Mouse (Mus musculus) hindbrain, embryonic 14.5 days (tissue): ENCODE measurements around the gene Fut2. TPM values are rescaled to one million over a fixed set of nuclear protein-coding genes. Genes with fewer than 3 reads are reported as not detected.

Experiments
- ATAC-seq: fragments of 200-750 bp; cut with Nextera tagmentation; 2 replicates; pipeline ENCODE4 v1.8.0; 2017; ENCODE audit warnings: moderate number of reproducible peaks, mild to moderate bottlenecking, moderate TSS enrichment, moderate library complexity; ENCODE audit not compliant: low FRiP score
- DNase-seq: peaks from one replicate; pipeline ENCODE4 v3.0.0-alpha.2; 2015; ENCODE audit warnings: low spot score
- H3K27ac ChIP-seq: fragments of 300-500 bp; sonication (generic); 2 replicates; pipeline ENCODE4 v1.5.1; 2014; ENCODE audit warnings: mild to moderate bottlenecking, moderate library complexity
- H3K27me3 ChIP-seq: fragments of 300-500 bp; sonication (generic); 2 replicates; pipeline ENCODE4 v1.6.1; 2014; ENCODE audit warnings: mild to moderate bottlenecking, low read length, mixed read lengths; ENCODE audit not compliant: control insufficient read depth, insufficient read depth
- H3K36me3 ChIP-seq: fragments of 300-500 bp; sonication (generic); replicated peaks from 2 replicates; pipeline ENCODE4 v1.6.1; 2014; ENCODE audit not compliant: control insufficient read depth, insufficient read depth
- H3K4me1 ChIP-seq: fragments of 300-500 bp; sonication (generic); replicated peaks from 2 replicates; pipeline ENCODE4 v1.6.1; 2014; ENCODE audit warnings: antibody characterized with exemption, low read length, mixed read lengths; ENCODE audit not compliant: control insufficient read depth, insufficient read depth
- H3K4me2 ChIP-seq: fragments of 300-500 bp; sonication (generic); replicated peaks from 2 replicates; pipeline ENCODE4 v1.6.1; 2014; ENCODE audit warnings: mild to moderate bottlenecking, moderate library complexity
- H3K4me3 ChIP-seq: fragments of 300-500 bp; sonication (generic); replicated peaks from 2 replicates; pipeline ENCODE4 v1.5.1; 2014; ENCODE audit warnings: mild to moderate bottlenecking, low read length
- H3K9ac ChIP-seq: fragments of 300-500 bp; sonication (generic); 2 replicates; pipeline ENCODE4 v1.6.1; 2014
- H3K9me3 ChIP-seq: fragments of 300-500 bp; sonication (generic); 2 replicates; pipeline ENCODE4 v1.6.1; 2016; ENCODE audit warnings: low read length; ENCODE audit not compliant: control insufficient read depth
- WGBS: fragments of 180-500 bp; shearing (Covaris S2); extraction: QIAGEN DNeasy Blood & Tissue Kit; methylation state at CpG from one replicate; pipeline ENCODE4 v1.1.7; 2014; 5-methylcytosine and 5-hydroxymethylcytosine counted together
- polyA plus RNA-seq: library from polyadenylated mRNA; unstranded; fragments of >200 nt; fragmentation: Nextera tagmentation; extraction: Ambion mirVana; gene quantifications from 2 replicates; pipeline ENCODE4 v1.2.1, GENCODE M21; 2014

The Fut2 gene
- polyA plus RNA-seq, 1 experiment from 2014 or later, result 0.11 TPM

DNA sequence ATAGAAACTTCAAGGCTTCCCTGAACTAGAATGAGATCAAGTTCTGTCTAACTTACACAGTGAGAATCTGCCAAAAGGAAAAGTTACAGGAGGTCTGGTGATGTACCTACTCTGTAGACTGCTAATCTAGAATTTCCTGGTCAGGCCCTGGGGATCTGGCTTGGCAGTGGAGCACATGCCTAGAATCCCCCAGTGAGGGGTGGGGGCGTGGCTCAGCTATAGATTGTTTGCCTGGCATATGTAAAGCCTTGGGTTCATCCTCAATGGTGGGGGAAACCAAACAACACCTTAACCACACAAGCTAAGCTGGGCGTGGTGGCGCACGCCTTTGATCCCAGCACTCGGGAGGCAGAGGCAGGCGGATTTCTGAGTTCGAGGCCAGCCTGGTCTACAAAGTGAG, 31.7 kb upstream of the Fut2 start:
- H3K9ac ChIP-seq, result no peak overlapping the region
- H3K9me3 ChIP-seq, result no peaks in the 10 kb centered on the region
- H3K27ac ChIP-seq, result no peak overlapping the region
- DNase-seq (no peak), ATAC-seq (no peak)
- no peak overlapping the region for H3K4me2 ChIP-seq
- H3K4me1 ChIP-seq, result peaks cover 9% of the 10 kb centered on the region
- no peak overlapping the region for H3K4me3 ChIP-seq
- H3K27me3 ChIP-seq, result peaks cover 13% of the 10 kb centered on the region
- WGBS, result 83% methylated on average over 5 of the region's 7 CpGs
- no peaks in the 10 kb centered on the region for H3K36me3 ChIP-seq

GRCm38 (mm10) chr7:45695098-45695497, 28.9 kb upstream of the Fut2 start:
- WGBS, result 7% methylated on average over 6 of the region's 6 CpGs
- no peaks in the 10 kb centered on the region for H3K36me3 ChIP-seq
- no peak overlapping the region for H3K27ac ChIP-seq
- H3K4me1 ChIP-seq, result no peaks in the 10 kb centered on the region; the same call in 1 of the 2 replicates
- H3K9me3 ChIP-seq, result no peaks in the 10 kb centered on the region
- no peak overlapping the region for H3K9ac ChIP-seq
- no peak for DNase-seq
- H3K4me2 ChIP-seq, result no peak overlapping the region
- no peak for ATAC-seq
- H3K4me3 ChIP-seq, result no peak overlapping the region
- H3K27me3 ChIP-seq, result peaks cover 13% of the 10 kb centered on the region

DNA sequence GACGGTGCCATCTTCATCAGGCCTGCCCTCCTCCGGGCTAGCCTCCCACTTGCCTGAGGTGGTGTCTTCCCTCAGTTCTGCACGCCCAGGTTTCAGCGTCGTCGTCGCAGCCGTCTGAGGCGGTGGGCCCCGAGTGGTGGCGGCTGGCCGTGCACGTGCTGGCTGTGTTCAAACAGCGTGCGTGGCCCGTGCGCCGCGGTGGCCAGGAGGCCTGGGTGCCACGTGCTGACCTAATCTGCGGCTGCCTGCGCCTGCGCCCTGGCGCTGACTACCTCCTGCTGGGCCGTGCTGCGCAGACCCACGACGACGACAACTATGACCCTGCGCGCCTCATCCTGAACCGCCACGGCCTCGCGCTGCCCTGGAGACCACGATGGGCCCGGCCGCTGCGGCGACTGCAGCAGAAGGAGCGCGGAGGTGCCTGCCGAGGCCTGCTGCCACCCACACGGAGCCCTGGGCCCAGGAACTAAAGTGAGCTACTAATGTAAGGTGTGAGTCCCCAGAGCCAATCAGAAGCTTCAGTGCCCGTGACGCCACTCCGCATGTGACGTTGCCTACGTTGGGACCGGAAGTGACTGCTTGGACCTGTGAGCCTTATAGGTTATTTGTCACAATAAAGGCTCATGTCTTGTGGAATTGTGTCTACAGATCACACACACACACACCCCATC, 27.9 kb upstream of the Fut2 start, which contains the start of gene Sec1:
TSS of gene Sec1 (minus strand) at position 482 of the 671 bp plus-strand sequence.
- WGBS, result 91% methylated on average over 50 of the region's 50 CpGs
- peaks cover 10% of the 10 kb centered on the region for H3K27me3 ChIP-seq
- no peaks in the 10 kb centered on the region for H3K36me3 ChIP-seq
- ATAC-seq, result no peak
- no peak within 1 kb of the TSS for H3K27ac ChIP-seq
- no peaks in the 10 kb centered on the region for H3K4me1 ChIP-seq
- DNase-seq, result no peak
- H3K4me2 ChIP-seq, result no peak within 1 kb of the TSS
- H3K9me3 ChIP-seq, result no peaks in the 10 kb centered on the region
- H3K9ac ChIP-seq, result no peak within 1 kb of the TSS
- H3K4me3 ChIP-seq, result no peak within 1 kb of the TSS

- no peaks in the 10 kb centered on the region for H3K36me3 ChIP-seq
These were observed 26.2 kb upstream of the Fut2 start for GRCm38 (mm10) chr7:45692364-45692763.

GRCm38 (mm10) chr7:45689800-45690199, 23.6 kb upstream of the Fut2 start:
- WGBS, result 78% methylated on average over 11 of the region's 11 CpGs
- no peak for ATAC-seq
- no peak for DNase-seq
- no peak overlapping the region for H3K4me2 ChIP-seq
- H3K9me3 ChIP-seq, result no peaks in the 10 kb centered on the region
- no peak overlapping the region for H3K9ac ChIP-seq
- H3K4me3 ChIP-seq, result no peak overlapping the region
- no peaks in the 10 kb centered on the region for H3K27me3 ChIP-seq
- no peak overlapping the region for H3K27ac ChIP-seq
- H3K4me1 ChIP-seq, result no peaks in the 10 kb centered on the region
- no peaks in the 10 kb centered on the region for H3K36me3 ChIP-seq

More at GRCm38 (mm10) chr7:45692364-45692763, 26.2 kb upstream of the Fut2 start:
- Histone ChIP-seq H3K4me1 (no peaks in the 10 kb centered on the region), H3K27ac (no peak overlapping the region), H3K27me3 (no peaks in the 10 kb centered on the region), H3K4me2 (no peak overlapping the region), H3K9me3 (no peaks in the 10 kb centered on the region), H3K4me3 (no peak overlapping the region), H3K9ac (no peak overlapping the region)
- ATAC-seq, result no peak
- DNase-seq, result no peak
- 83% methylated on average over 2 of the region's 2 CpGs for WGBS

DNA sequence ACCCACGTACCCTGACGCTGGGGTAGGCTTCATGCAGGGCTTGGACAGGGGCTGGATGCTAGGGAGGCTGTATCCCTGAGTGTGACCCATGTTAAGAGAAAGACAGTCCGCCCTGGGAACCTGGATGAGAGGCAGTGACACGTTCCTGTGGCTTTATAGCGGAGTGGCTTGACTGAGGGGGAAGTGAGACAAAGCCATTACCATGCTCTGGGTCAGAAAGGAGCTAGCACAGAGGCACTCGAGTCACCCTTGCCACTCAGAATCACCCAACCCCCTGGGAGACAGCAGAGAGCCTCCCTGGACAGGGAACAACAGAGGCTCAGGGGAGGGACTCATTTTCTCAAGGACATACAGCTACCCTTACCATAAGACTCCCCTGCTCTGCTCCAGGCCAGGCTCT, 22.9 kb upstream of the Fut2 start:
- 70% methylated on average over 6 of the region's 6 CpGs for WGBS
- DNase-seq, result no peak

GRCm38 (mm10) chr7:45686841-45687240, 20.6 kb upstream of the Fut2 start:
- no peak overlapping the region for H3K27ac ChIP-seq
- H3K4me3 ChIP-seq, result no peak overlapping the region
- H3K27me3 ChIP-seq, result no peaks in the 10 kb centered on the region
- ATAC-seq, result no peak
- no peaks in the 10 kb centered on the region for H3K4me1 ChIP-seq
- H3K9ac ChIP-seq, result no peak overlapping the region
- H3K9me3 ChIP-seq, result no peaks in the 10 kb centered on the region
- H3K36me3 ChIP-seq, result no peaks in the 10 kb centered on the region
- no peak for DNase-seq
- 71% methylated on average over 3 of the region's 3 CpGs for WGBS
- no peak overlapping the region for H3K4me2 ChIP-seq

More for the DNA sequence above, 22.9 kb upstream of the Fut2 start:
- ATAC-seq, result no peak
- H3K27me3 ChIP-seq, result no peaks in the 10 kb centered on the region
- no peaks in the 10 kb centered on the region for H3K4me1 ChIP-seq
- H3K9me3 ChIP-seq, result no peaks in the 10 kb centered on the region
- no peaks in the 10 kb centered on the region for H3K36me3 ChIP-seq
- H3K27ac ChIP-seq, result no peak overlapping the region
- no peak overlapping the region for H3K4me2 ChIP-seq
- no peak overlapping the region for H3K4me3 ChIP-seq
- H3K9ac ChIP-seq, result no peak overlapping the region

DNA sequence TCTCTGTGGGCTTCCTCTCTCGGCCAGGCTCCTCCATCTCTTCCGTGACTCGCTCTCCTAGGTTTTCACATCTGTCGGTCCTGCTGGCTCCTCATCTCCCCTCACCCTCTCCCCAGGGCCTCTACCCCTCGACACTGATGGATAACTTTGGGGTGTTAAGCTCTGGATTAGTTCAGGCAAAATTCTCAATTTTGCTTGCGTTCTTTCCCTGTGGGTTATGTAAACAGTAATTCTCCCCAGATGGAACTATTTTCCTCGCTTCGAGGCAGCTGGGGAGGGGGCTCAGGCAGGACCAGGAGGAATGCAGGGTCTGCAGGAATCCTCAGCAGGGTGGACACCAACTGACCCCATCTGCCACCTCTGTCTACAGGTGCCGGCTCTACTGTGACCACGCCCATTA, 19.6 kb upstream of the Fut2 start:
- no peak overlapping the region for H3K9ac ChIP-seq
- no peaks in the 10 kb centered on the region for H3K9me3 ChIP-seq
- H3K4me3 ChIP-seq, result no peak overlapping the region
- no peaks in the 10 kb centered on the region for H3K4me1 ChIP-seq
- no peak for ATAC-seq
- WGBS, result 60% methylated on average over 10 of the region's 10 CpGs
- no peaks in the 10 kb centered on the region for H3K36me3 ChIP-seq
- no peaks in the 10 kb centered on the region for H3K27me3 ChIP-seq
- no peak overlapping the region for H3K4me2 ChIP-seq
- no peak for DNase-seq
- H3K27ac ChIP-seq, result no peak overlapping the region

DNA sequence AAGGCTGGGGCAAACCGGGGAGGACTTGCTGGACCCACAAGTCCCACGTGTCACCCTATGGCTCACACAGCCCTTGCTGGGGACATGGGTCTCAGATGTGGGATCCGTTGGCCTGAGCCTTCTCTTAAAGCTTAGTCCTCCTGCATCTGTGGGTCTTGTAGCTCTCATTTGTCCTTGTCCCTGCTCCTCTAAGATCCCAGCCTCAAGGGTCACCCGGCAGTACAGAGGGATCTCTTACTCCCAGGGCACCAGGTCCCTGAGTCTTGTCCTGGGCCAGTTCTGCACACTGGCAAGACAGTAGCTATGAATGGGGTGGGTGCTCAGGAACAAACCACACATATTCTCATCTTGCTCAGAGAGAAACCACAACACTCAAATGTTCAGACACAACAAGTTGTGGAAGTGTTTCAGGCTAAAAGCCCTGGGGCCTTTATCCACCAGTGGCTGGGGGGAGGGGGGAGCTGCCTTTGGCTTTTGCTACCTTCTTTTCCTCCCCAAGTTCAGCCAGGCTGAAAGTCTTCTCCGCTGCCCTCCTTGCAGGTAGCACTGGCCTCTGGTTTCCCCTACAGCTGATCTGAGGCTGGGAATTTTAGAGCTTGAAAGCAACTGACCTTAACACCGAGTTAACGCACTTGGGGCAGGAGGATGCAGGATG, 17.3 kb upstream of the Fut2 start, which contains the start of gene Ntn5:
TSS of gene Ntn5 (plus strand) at position 627 of the 655 bp plus-strand sequence.
- ATAC-seq, result no peak
- Histone ChIP-seq H3K4me2 (no peak within 1 kb of the TSS), H3K9ac (no peak within 1 kb of the TSS), H3K9me3 (no peaks in the 10 kb centered on the region), H3K36me3 (no peaks in the 10 kb centered on the region), H3K27ac (no peak within 1 kb of the TSS), H3K4me3 (no peak within 1 kb of the TSS), H3K27me3 (no peaks in the 10 kb centered on the region), H3K4me1 (no peaks in the 10 kb centered on the region)
- 70% methylated on average over 7 of the region's 7 CpGs for WGBS
- no peak for DNase-seq
